8 mouse cellular contexts compared by ENCODE assay signal in genomic region chr11:53891505-53892451, GRCm38 (mm10). TPM values are rescaled to one million over a fixed set of nuclear protein-coding genes. Genes with fewer than 3 reads are reported as not detected.
DNase-seq lines count a peak whose midpoint lies in the region; ATAC-seq and TF ChIP-seq lines count a peak whose summit lies in the region.

TSS of gene Slc22a5 (minus strand) at chr11:53891660.

- peaks cover 29% of the 10 kb centered on the region for H3K4me1 ChIP-seq in hindbrain, embryonic 10.5 days (replicated peaks)
- peaks cover 6% of the 10 kb centered on the region; the same call in 1 of the 2 replicates for H3K4me1 ChIP-seq in lung, postnatal 0 days (ENCODE audit: insufficient read depth, low read depth, low read length)

- peak; percentile 24; the same call in 1 of the 2 replicates for TF ChIP-seq EP300 in lung, postnatal 0 days (IDR thresholded peaks at IDR 0.05)

- 3% methylated on average over 63 of the region's 63 CpGs for WGBS in hindbrain, embryonic 10.5 days
- 6% methylated on average over 55 of the region's 63 CpGs for WGBS in lung, postnatal 0 days

- no peaks in the 10 kb centered on the region for H3K9me3 ChIP-seq in hindbrain, embryonic 10.5 days
- H3K9me3 ChIP-seq in lung, postnatal 0 days (ENCODE audit: low read length), result no peaks in the 10 kb centered on the region

- DNase-seq in MN1 (ENCODE audit: low spot score), result peak; percentile 100
- peak; percentile 100 for DNase-seq in cerebellum, adult 9-10 months
- DNase-seq in hindbrain, embryonic 10.5 days (ENCODE audit: low spot score), result peak; percentile 98
- peak; percentile 99 for DNase-seq in layer of hippocampus, adult 9-11 months
- peak; percentile 99 for DNase-seq in lung, postnatal 0 days (ENCODE audit: low spot score)
- peak; percentile 97 for DNase-seq in ovary, postnatal 14 days (ENCODE audit: low spot score)
- DNase-seq in thymus, postnatal 14 days, result peak; percentile 98

- H3K9ac ChIP-seq in lung, postnatal 0 days (replicated peaks; ENCODE audit: low read depth), result peak within 1 kb of the TSS; percentile 65

- ATAC-seq in frontal cortex, adult (ENCODE audit: low TSS enrichment), result peak; percentile 96
- ATAC-seq in lung, postnatal 0 days, result peak; percentile 98

- H3K4me3 ChIP-seq in hindbrain, embryonic 10.5 days, result peak within 1 kb of the TSS; percentile 66
- peak within 1 kb of the TSS; percentile 53 for H3K4me3 ChIP-seq in lung, postnatal 0 days (ENCODE audit: low read depth, low read length)

- peak within 1 kb of the TSS; percentile 82 for H3K4me2 ChIP-seq in lung, postnatal 0 days (replicated peaks; ENCODE audit: low read depth, low read length)

- H3K36me3 ChIP-seq in hindbrain, embryonic 10.5 days, result no peaks in the 10 kb centered on the region
- H3K36me3 ChIP-seq in lung, postnatal 0 days (ENCODE audit: insufficient read depth, low read length), result no peaks in the 10 kb centered on the region

- peak; percentile 38 for TF ChIP-seq CTCF in lung, postnatal 0 days (IDR thresholded peaks at IDR 0.05)

- peaks cover 8% of the 10 kb centered on the region; the same call in 1 of the 2 replicates for H3K27me3 ChIP-seq in hindbrain, embryonic 10.5 days (ENCODE audit: insufficient read depth, poor library complexity, severe bottlenecking)
- no peaks in the 10 kb centered on the region for H3K27me3 ChIP-seq in lung, postnatal 0 days (replicated peaks; ENCODE audit: insufficient read depth, low read length)

- peak within 1 kb of the TSS; percentile 87 for H3K27ac ChIP-seq in hindbrain, embryonic 10.5 days
- peak within 1 kb of the TSS; percentile 61 for H3K27ac ChIP-seq in lung, postnatal 0 days (ENCODE audit: low read length)

RNA-seq across cellular contexts. Expression of gene Slc22a5, which starts in this region (rescaled TPM):
- 6.3 and 7.7 TPM in 2 replicates for polyA plus RNA-seq in hindbrain, embryonic 10.5 days (2016; fragmentation: Nextera tagmentation; extraction: Ambion mirVana)
- polyA plus RNA-seq in lung, postnatal 0 days (2015; fragmentation: Nextera tagmentation; extraction: Ambion mirVana), result 7.3 and 9.5 TPM in 2 replicates

Comparison
In these comparisons a context has a peak if more than half of its experiments do, and no peak if none do; other contexts are left out.
1. Peak in every context shown above with its lines: DNase-seq, ATAC-seq, H3K4me3 ChIP-seq and H3K27ac ChIP-seq.